Mouse (Mus musculus): ENCODE results near the gene F13b. TPM values are rescaled to one million over a fixed set of nuclear protein-coding genes. Genes with fewer than 3 reads are reported as not detected.

F13b gene
- polyA plus RNA-seq (2015; fragmentation: Nextera tagmentation; extraction: Ambion mirVana): 0.39 TPM in 1 of 2 replicates, not detected in the other

GRCm38 (mm10) chr1:139501258-139501752 is at the start of gene F13b:
Gene F13b (plus strand): TSS chr1:139501702.
- WGBS: 86% methylated on average over 3 of the region's 3 CpGs
- H3K36me3 ChIP-seq: no peaks in the 10 kb centered on the region
- ATAC-seq (ENCODE audit: extremely low read depth, insufficient number of reproducible peaks, low FRiP score, low TSS enrichment): no peak

DNA sequence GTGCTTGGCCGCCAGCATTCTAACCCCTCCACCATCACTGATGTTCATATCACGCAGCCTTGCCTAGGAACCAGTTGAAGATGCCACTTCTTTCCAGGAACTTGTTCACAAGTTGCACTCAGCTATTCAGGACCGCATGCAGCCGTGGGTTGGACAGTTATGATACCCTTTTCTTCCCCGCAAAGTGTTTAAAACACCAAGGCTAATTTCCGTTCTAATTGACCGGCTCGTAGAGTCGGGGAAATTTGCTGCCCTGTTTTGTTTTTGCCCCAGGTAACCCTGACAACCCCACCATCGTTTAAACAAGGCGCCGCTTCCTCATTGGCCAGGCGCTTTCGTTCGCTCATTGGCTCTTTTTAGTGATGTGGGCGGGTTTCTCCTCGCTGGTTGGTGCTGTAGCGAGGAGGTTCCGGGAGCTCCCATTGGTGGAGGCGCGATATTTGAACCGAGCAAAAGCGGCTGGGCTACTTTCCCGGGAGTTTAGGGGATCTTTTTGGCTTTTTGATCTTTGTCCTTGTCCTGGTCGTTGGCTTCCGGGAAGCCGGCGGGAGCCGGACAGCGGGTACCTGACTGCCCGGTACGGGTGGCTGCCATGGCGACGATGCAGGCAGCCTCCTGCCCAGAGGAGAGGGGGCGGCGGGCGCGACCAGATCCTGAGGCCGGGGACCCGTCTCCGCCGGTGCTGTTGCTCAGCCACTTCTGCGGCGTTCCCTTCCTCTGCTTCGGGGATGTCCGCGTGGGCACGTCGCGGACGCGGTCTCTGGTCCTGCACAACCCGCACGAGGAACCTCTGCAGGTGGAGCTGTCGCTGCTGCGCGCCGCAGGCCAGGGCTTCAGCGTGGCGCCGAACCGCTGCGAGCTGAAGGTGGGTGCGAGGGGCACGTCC is 46.9 kb upstream of the F13b start, which contains the start of gene Aspm:
Gene Aspm, plus strand, starts transcription at position 433 of the 886 bp plus-strand sequence.
- H3K4me1 ChIP-seq: peaks cover 23% of the 10 kb centered on the region
- WGBS: under 1% methylated on average over 60 of the region's 65 CpGs
- H3K27ac ChIP-seq (replicated peaks): peak within 1 kb of the TSS; percentile 53

More at GRCm38 (mm10) chr1:139501258-139501752, at the start of gene F13b:
- Histone ChIP-seq H3K4me2 (no peak within 1 kb of the TSS), H3K9me3 (no peaks in the 10 kb centered on the region), H3K4me1 (no peaks in the 10 kb centered on the region), H3K9ac (no peak within 1 kb of the TSS), H3K4me3 (no peak within 1 kb of the TSS), H3K27ac (replicated peaks) (no peak within 1 kb of the TSS), H3K27me3 (replicated peaks) (no peaks in the 10 kb centered on the region)

DNA sequence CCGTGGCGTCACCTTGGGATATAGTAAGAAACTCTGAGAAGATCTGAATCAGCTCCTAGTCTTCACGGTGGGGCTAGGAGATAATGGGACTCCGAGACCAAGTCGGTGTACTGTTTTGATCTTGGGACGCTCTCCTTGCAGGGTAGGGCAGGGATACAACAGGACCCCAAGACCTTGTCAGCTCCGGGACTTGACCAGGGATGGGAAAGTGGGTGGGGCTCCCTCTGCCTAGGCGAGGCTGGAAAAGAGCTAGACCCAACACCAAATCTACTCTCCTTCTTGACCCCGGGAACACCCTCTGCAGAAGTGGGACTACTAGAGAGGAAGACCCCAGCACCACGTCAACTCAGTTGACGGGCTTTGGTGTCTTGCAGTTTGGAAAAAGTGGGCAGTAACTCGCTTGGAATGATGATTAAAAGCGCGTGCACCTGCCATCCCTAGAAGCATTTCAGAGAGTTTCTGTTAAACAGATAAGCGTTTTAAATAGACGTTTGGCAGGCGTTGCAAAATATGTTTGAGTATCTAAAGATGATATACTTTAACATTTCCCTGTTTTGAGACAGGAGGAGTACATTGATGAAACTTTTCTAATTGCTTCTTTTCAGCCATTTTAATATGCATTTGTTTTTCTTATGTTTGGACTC is 46.2 kb upstream of the F13b start:
- Histone ChIP-seq H3K27ac (replicated peaks) (peak overlapping the region; percentile 53), H3K9me3 (no peaks in the 10 kb centered on the region), H3K27me3 (replicated peaks) (no peaks in the 10 kb centered on the region), H3K4me1 (peaks cover 28% of the 10 kb centered on the region), H3K4me3 (peak overlapping the region; percentile 85), H3K4me2 (peak overlapping the region; percentile 94), H3K36me3 (peaks cover 31% of the 10 kb centered on the region), H3K9ac (peak overlapping the region; percentile 81)
- peak; percentile 10; the same call in 1 of the 2 replicates for ATAC-seq (ENCODE audit: extremely low read depth, insufficient number of reproducible peaks, low FRiP score, low TSS enrichment)
- 1% methylated on average over 17 of the region's 17 CpGs for WGBS

More for the DNA sequence above, 46.9 kb upstream of the F13b start, which contains the start of gene Aspm:
- peak within 1 kb of the TSS; percentile 85 for H3K4me3 ChIP-seq
- peaks cover 26% of the 10 kb centered on the region for H3K36me3 ChIP-seq
- H3K9me3 ChIP-seq: no peaks in the 10 kb centered on the region
- peak; percentile 95 for ATAC-seq (ENCODE audit: extremely low read depth, insufficient number of reproducible peaks, low FRiP score, low TSS enrichment)
- H3K27me3 ChIP-seq (replicated peaks): no peaks in the 10 kb centered on the region
- H3K4me2 ChIP-seq: peak within 1 kb of the TSS; percentile 94
- peak within 1 kb of the TSS; percentile 81 for H3K9ac ChIP-seq

GRCm38 (mm10) chr1:139460807-139461206 is 40.7 kb upstream of the F13b start:
- Histone ChIP-seq H3K4me1 (peaks cover 23% of the 10 kb centered on the region), H3K9me3 (no peaks in the 10 kb centered on the region), H3K9ac (no peak overlapping the region), H3K4me2 (no peak overlapping the region), H3K4me3 (no peak overlapping the region), H3K36me3 (peaks cover 76% of the 10 kb centered on the region), H3K27me3 (replicated peaks) (no peaks in the 10 kb centered on the region), H3K27ac (replicated peaks) (no peak overlapping the region)
- 87% methylated on average over 5 of the region's 5 CpGs for WGBS
- no peak for ATAC-seq (ENCODE audit: extremely low read depth, insufficient number of reproducible peaks, low FRiP score, low TSS enrichment)

- no peak overlapping the region for H3K9ac ChIP-seq
- ATAC-seq (ENCODE audit: extremely low read depth, insufficient number of reproducible peaks, low FRiP score, low TSS enrichment): no peak
- H3K4me2 ChIP-seq: no peak overlapping the region
- 80% methylated on average over 11 of the region's 11 CpGs for WGBS
- no peaks in the 10 kb centered on the region for H3K27me3 ChIP-seq (replicated peaks)
- H3K27ac ChIP-seq (replicated peaks): no peak overlapping the region
- peaks cover under 1% of the 10 kb centered on the region; the same call in 1 of the 2 replicates for H3K4me1 ChIP-seq
- peaks cover 83% of the 10 kb centered on the region for H3K36me3 ChIP-seq
- H3K4me3 ChIP-seq: no peak overlapping the region
- H3K9me3 ChIP-seq: no peaks in the 10 kb centered on the region
These were observed 35.6 kb upstream of the F13b start for GRCm38 (mm10) chr1:139465936-139466335.

GRCm38 (mm10) chr1:139478898-139479297 is 22.6 kb upstream of the F13b start:
- ATAC-seq (ENCODE audit: extremely low read depth, insufficient number of reproducible peaks, low FRiP score, low TSS enrichment): no peak

GRCm38 (mm10) chr1:139480246-139480645 is 21.3 kb upstream of the F13b start:
- H3K27ac ChIP-seq (replicated peaks): no peak overlapping the region
- peaks cover 94% of the 10 kb centered on the region for H3K36me3 ChIP-seq
- H3K9me3 ChIP-seq: no peaks in the 10 kb centered on the region
- 87% methylated on average over 8 of the region's 8 CpGs for WGBS
- H3K9ac ChIP-seq: no peak overlapping the region
- H3K4me3 ChIP-seq: no peak overlapping the region
- ATAC-seq (ENCODE audit: extremely low read depth, insufficient number of reproducible peaks, low FRiP score, low TSS enrichment): no peak
- no peak overlapping the region for H3K4me2 ChIP-seq
- H3K27me3 ChIP-seq (replicated peaks): no peaks in the 10 kb centered on the region
- H3K4me1 ChIP-seq: no peaks in the 10 kb centered on the region

More at GRCm38 (mm10) chr1:139478898-139479297, 22.6 kb upstream of the F13b start:
- H3K4me2 ChIP-seq: no peak overlapping the region
- no peaks in the 10 kb centered on the region for H3K9me3 ChIP-seq
- no peaks in the 10 kb centered on the region for H3K4me1 ChIP-seq
- no peak overlapping the region for H3K4me3 ChIP-seq
- WGBS: 87% methylated on average over 11 of the region's 11 CpGs
- H3K36me3 ChIP-seq: peaks cover 95% of the 10 kb centered on the region
- no peaks in the 10 kb centered on the region for H3K27me3 ChIP-seq (replicated peaks)
- no peak overlapping the region for H3K27ac ChIP-seq (replicated peaks)
- no peak overlapping the region for H3K9ac ChIP-seq

- Histone ChIP-seq H3K4me1 (no peaks in the 10 kb centered on the region), H3K27ac (replicated peaks) (no peak overlapping the region), H3K9me3 (no peaks in the 10 kb centered on the region), H3K9ac (no peak overlapping the region), H3K4me3 (no peak overlapping the region), H3K4me2 (no peak overlapping the region), H3K36me3 (peaks cover 92% of the 10 kb centered on the region), H3K27me3 (replicated peaks) (no peaks in the 10 kb centered on the region)
- 80% methylated on average over 4 of the region's 4 CpGs for WGBS
- ATAC-seq (ENCODE audit: extremely low read depth, insufficient number of reproducible peaks, low FRiP score, low TSS enrichment): no peak
These were observed 20.4 kb upstream of the F13b start for GRCm38 (mm10) chr1:139481146-139481545.

DNA sequence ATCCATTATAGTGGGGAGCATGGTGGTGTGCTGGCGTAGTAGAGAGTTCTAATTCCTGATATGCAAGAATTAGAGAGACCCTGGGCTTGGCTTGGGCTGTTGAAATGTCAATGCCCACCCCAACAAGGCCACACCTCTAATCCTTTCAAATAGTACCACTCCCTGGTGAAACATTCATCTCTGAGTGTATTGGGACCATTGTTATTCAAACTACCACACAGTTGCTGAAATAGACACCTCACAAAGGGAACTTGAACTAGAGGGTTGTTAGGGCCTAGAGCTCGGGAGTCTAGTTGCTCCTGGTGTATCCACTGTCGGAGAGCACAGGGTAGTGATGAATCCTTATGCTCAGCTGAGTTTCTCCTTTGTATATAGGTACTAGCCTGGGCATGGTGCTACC is 6.9 kb upstream of the F13b start:
- no peak overlapping the region for H3K4me2 ChIP-seq
- no peak overlapping the region for H3K4me3 ChIP-seq
- 93% methylated on average over 3 of the region's 3 CpGs for WGBS
- H3K27me3 ChIP-seq (replicated peaks): no peaks in the 10 kb centered on the region
- no peak for ATAC-seq (ENCODE audit: extremely low read depth, insufficient number of reproducible peaks, low FRiP score, low TSS enrichment)
- H3K27ac ChIP-seq (replicated peaks): no peak overlapping the region
- H3K9ac ChIP-seq: no peak overlapping the region
- H3K36me3 ChIP-seq: peaks cover 59% of the 10 kb centered on the region
- no peaks in the 10 kb centered on the region for H3K9me3 ChIP-seq
- H3K4me1 ChIP-seq: no peaks in the 10 kb centered on the region

- no peak overlapping the region for H3K9ac ChIP-seq
These were observed 6.1 kb upstream of the F13b start for GRCm38 (mm10) chr1:139495408-139495807.

GRCm38 (mm10) chr1:139496212-139496611 is 5.3 kb upstream of the F13b start:
- Histone ChIP-seq H3K4me1 (no peaks in the 10 kb centered on the region), H3K27me3 (replicated peaks) (no peaks in the 10 kb centered on the region), H3K36me3 (peaks cover 45% of the 10 kb centered on the region), H3K9ac (no peak overlapping the region), H3K4me2 (no peak overlapping the region), H3K4me3 (no peak overlapping the region), H3K27ac (replicated peaks) (no peak overlapping the region), H3K9me3 (no peaks in the 10 kb centered on the region)
- no peak for ATAC-seq (ENCODE audit: extremely low read depth, insufficient number of reproducible peaks, low FRiP score, low TSS enrichment)
- 77% methylated on average over 3 of the region's 3 CpGs for WGBS

More at GRCm38 (mm10) chr1:139495408-139495807, 6.1 kb upstream of the F13b start:
- peaks cover 52% of the 10 kb centered on the region for H3K36me3 ChIP-seq
- H3K27ac ChIP-seq (replicated peaks): no peak overlapping the region
- H3K9me3 ChIP-seq: no peaks in the 10 kb centered on the region
- no peaks in the 10 kb centered on the region for H3K27me3 ChIP-seq (replicated peaks)
- 84% methylated on average over 2 of the region's 2 CpGs for WGBS
- no peak overlapping the region for H3K4me2 ChIP-seq
- H3K4me3 ChIP-seq: no peak overlapping the region
- no peak for ATAC-seq (ENCODE audit: extremely low read depth, insufficient number of reproducible peaks, low FRiP score, low TSS enrichment)
- H3K4me1 ChIP-seq: no peaks in the 10 kb centered on the region

All from heart, embryonic 13.5 days (tissue).